Mouse (Mus musculus) midbrain, embryonic 16.5 days (tissue): ENCODE results near the gene Gpr87. TPM values are rescaled to one million over a fixed set of nuclear protein-coding genes. Genes with fewer than 3 reads are reported as not detected.

ENCODE experiments used
- ATAC-seq: fragments of 200-750 bp; cut with Nextera tagmentation; 2 replicates; pipeline ENCODE4 v1.8.0; 2017; ENCODE audit warnings: moderate TSS enrichment
- H3K27ac ChIP-seq: fragments of 300-500 bp; sonication (generic); 2 replicates; pipeline ENCODE4 v1.5.1; 2014; ENCODE audit warnings: mild to moderate bottlenecking, low read length, mixed read lengths
- H3K27me3 ChIP-seq: fragments of 300-500 bp; sonication (generic); 2 replicates; pipeline ENCODE4 v1.6.1; 2014; ENCODE audit warnings: low read depth, low read length, mixed read lengths; ENCODE audit not compliant: control insufficient read depth, insufficient read depth
- H3K36me3 ChIP-seq: fragments of 300-500 bp; sonication (generic); 2 replicates; pipeline ENCODE4 v1.6.1; 2014; ENCODE audit warnings: mild to moderate bottlenecking, low read length, moderate library complexity, mixed read lengths; ENCODE audit not compliant: control insufficient read depth, insufficient read depth
- H3K4me1 ChIP-seq: fragments of 300-500 bp; sonication (generic); 2 replicates; pipeline ENCODE4 v1.6.1; 2014; ENCODE audit warnings: mild to moderate bottlenecking, low read length, mixed read lengths; ENCODE audit not compliant: control insufficient read depth, insufficient read depth
- H3K4me2 ChIP-seq: fragments of 300-500 bp; sonication (generic); 2 replicates; pipeline ENCODE4 v1.6.1; 2014; ENCODE audit warnings: mild to moderate bottlenecking, low read length, mixed read lengths
- H3K4me3 ChIP-seq: fragments of 300-500 bp; sonication (generic); 2 replicates; pipeline ENCODE4 v1.5.1; 2014; ENCODE audit warnings: low read depth, mild to moderate bottlenecking, low read length, moderate library complexity, mixed read lengths
- H3K9ac ChIP-seq: fragments of 300-500 bp; sonication (generic); 2 replicates; pipeline ENCODE4 v1.6.1; 2014; ENCODE audit warnings: low read depth, low read length, mixed read lengths
- H3K9me3 ChIP-seq: fragments of 300-500 bp; sonication (generic); replicated peaks from 2 replicates; pipeline ENCODE4 v1.6.1; 2014; ENCODE audit warnings: mild to moderate bottlenecking, low read length, mixed read lengths; ENCODE audit not compliant: control insufficient read depth, poor library complexity, severe bottlenecking
- WGBS: fragments of 180-500 bp; shearing (Covaris S2); extraction: QIAGEN DNeasy Blood & Tissue Kit; methylation state at CpG from one replicate; pipeline ENCODE4 v1.1.7; 2014; 5-methylcytosine and 5-hydroxymethylcytosine counted together
- polyA plus RNA-seq: library from polyadenylated mRNA; unstranded; fragments of >200 nt; fragmentation: Nextera tagmentation; extraction: Ambion mirVana; gene quantifications from 2 replicates; pipeline ENCODE4 v1.2.1, GENCODE M21; 2015

Gpr87 gene
- 0.14 TPM in 1 of 2 replicates, not detected in the other for polyA plus RNA-seq

GRCm38 (mm10) chr3:59194938-59195337, at the start of gene Gpr87:
TSS of gene Gpr87 (minus strand) at chr3:59195104.
- 90% methylated on average over 7 of the region's 7 CpGs for WGBS
- Histone ChIP-seq H3K9me3 (no peaks in the 10 kb centered on the region), H3K4me2 (no peak within 1 kb of the TSS), H3K9ac (no peak within 1 kb of the TSS), H3K27ac (no peak within 1 kb of the TSS), H3K27me3 (no peaks in the 10 kb centered on the region), H3K4me1 (no peaks in the 10 kb centered on the region), H3K36me3 (no peaks in the 10 kb centered on the region), H3K4me3 (no peak within 1 kb of the TSS)
- no peak for ATAC-seq

- H3K4me1 ChIP-seq, result no peaks in the 10 kb centered on the region
- H3K9me3 ChIP-seq, result no peaks in the 10 kb centered on the region
- no peak overlapping the region for H3K4me3 ChIP-seq
- WGBS, result 81% methylated on average over 6 of the region's 6 CpGs
- no peak overlapping the region for H3K4me2 ChIP-seq
- no peak overlapping the region for H3K27ac ChIP-seq
- H3K9ac ChIP-seq, result no peak overlapping the region
- H3K27me3 ChIP-seq, result no peaks in the 10 kb centered on the region
- H3K36me3 ChIP-seq, result peaks cover 2% of the 10 kb centered on the region; the same call in 1 of the 2 replicates
- ATAC-seq, result no peak
Observed at GRCm38 (mm10) chr3:59243384-59243783, 48.5 kb upstream of the Gpr87 start.

- no peaks in the 10 kb centered on the region for H3K27me3 ChIP-seq
- H3K27ac ChIP-seq, result no peak overlapping the region
- no peak overlapping the region for H3K9ac ChIP-seq
- no peak for ATAC-seq
- no peaks in the 10 kb centered on the region for H3K9me3 ChIP-seq
- 77% methylated on average over 5 of the region's 5 CpGs for WGBS
- H3K4me3 ChIP-seq, result no peak overlapping the region
- no peaks in the 10 kb centered on the region for H3K4me1 ChIP-seq
- H3K4me2 ChIP-seq, result no peak overlapping the region
- peaks cover 2% of the 10 kb centered on the region; the same call in 1 of the 2 replicates for H3K36me3 ChIP-seq
Observed at GRCm38 (mm10) chr3:59234878-59235277, 40.0 kb upstream of the Gpr87 start.

- Histone ChIP-seq H3K4me2 (no peak overlapping the region), H3K27ac (no peak overlapping the region), H3K36me3 (no peaks in the 10 kb centered on the region), H3K9me3 (no peaks in the 10 kb centered on the region), H3K27me3 (no peaks in the 10 kb centered on the region), H3K4me3 (no peak overlapping the region), H3K9ac (no peak overlapping the region), H3K4me1 (no peaks in the 10 kb centered on the region)
- WGBS, result 69% methylated on average over 3 of the region's 3 CpGs
- no peak for ATAC-seq
Observed at GRCm38 (mm10) chr3:59230912-59231311, 36.0 kb upstream of the Gpr87 start.

GRCm38 (mm10) chr3:59228730-59229551, 34.0 kb upstream of the Gpr87 start:
- Histone ChIP-seq H3K4me2 (no peak overlapping the region), H3K4me1 (no peaks in the 10 kb centered on the region), H3K36me3 (no peaks in the 10 kb centered on the region), H3K9ac (no peak overlapping the region), H3K27ac (no peak overlapping the region), H3K4me3 (no peak overlapping the region), H3K9me3 (no peaks in the 10 kb centered on the region), H3K27me3 (no peaks in the 10 kb centered on the region)
- ATAC-seq, result no peak
- 57% methylated on average over 10 of the region's 10 CpGs for WGBS

- WGBS, result over 99% methylated on average over 9 of the region's 9 CpGs
- no peak for ATAC-seq
- H3K4me2 ChIP-seq, result no peak overlapping the region
- H3K27me3 ChIP-seq, result no peaks in the 10 kb centered on the region
- no peaks in the 10 kb centered on the region for H3K4me1 ChIP-seq
- no peak overlapping the region for H3K4me3 ChIP-seq
- no peak overlapping the region for H3K9ac ChIP-seq
- H3K27ac ChIP-seq, result no peak overlapping the region
- H3K9me3 ChIP-seq, result no peaks in the 10 kb centered on the region
- no peaks in the 10 kb centered on the region for H3K36me3 ChIP-seq
Observed at GRCm38 (mm10) chr3:59227696-59228095, 32.8 kb upstream of the Gpr87 start.

GRCm38 (mm10) chr3:59225411-59225810, 30.5 kb upstream of the Gpr87 start:
- Histone ChIP-seq H3K9me3 (no peaks in the 10 kb centered on the region), H3K4me2 (no peak overlapping the region), H3K9ac (no peak overlapping the region), H3K27ac (no peak overlapping the region), H3K27me3 (no peaks in the 10 kb centered on the region), H3K36me3 (no peaks in the 10 kb centered on the region), H3K4me3 (no peak overlapping the region), H3K4me1 (no peaks in the 10 kb centered on the region)
- no peak for ATAC-seq

GRCm38 (mm10) chr3:59222303-59222702, 27.4 kb upstream of the Gpr87 start:
- Histone ChIP-seq H3K4me1 (no peaks in the 10 kb centered on the region), H3K9ac (no peak overlapping the region), H3K36me3 (no peaks in the 10 kb centered on the region), H3K4me3 (no peak overlapping the region), H3K27ac (no peak overlapping the region), H3K9me3 (no peaks in the 10 kb centered on the region), H3K27me3 (no peaks in the 10 kb centered on the region), H3K4me2 (no peak overlapping the region)
- WGBS, result 93% methylated on average over 2 of the region's 2 CpGs
- ATAC-seq, result no peak

GRCm38 (mm10) chr3:59219326-59219725, 24.4 kb upstream of the Gpr87 start:
- no peak overlapping the region for H3K4me3 ChIP-seq
- H3K4me2 ChIP-seq, result no peak overlapping the region
- H3K36me3 ChIP-seq, result no peaks in the 10 kb centered on the region
- WGBS, result 94% methylated on average over 2 of the region's 2 CpGs
- no peaks in the 10 kb centered on the region for H3K9me3 ChIP-seq
- no peak for ATAC-seq
- no peaks in the 10 kb centered on the region for H3K4me1 ChIP-seq
- no peaks in the 10 kb centered on the region for H3K27me3 ChIP-seq
- H3K27ac ChIP-seq, result no peak overlapping the region
- H3K9ac ChIP-seq, result no peak overlapping the region
